Mouse (Mus musculus) adrenal gland, adult 18-20 months (tissue): ENCODE measurements around the gene H13. TPM values are rescaled to one million over a fixed set of nuclear protein-coding genes. Genes with fewer than 3 reads are reported as not detected.

ENCODE experiments used
- total RNA-seq, 2 experiments: library from RNA; stranded (reverse); gene quantifications; 1 replicate in 1 of 2; 2 replicates in 1 of 2; pipeline ENCODE4 v1.2.3; 2021

Gene H13
- total RNA-seq, 2 experiments from 2014 or later, result 151 to 170 TPM

Other genes starting within 250 kb of the H13 start
- not detected for gene Defb23, start 204.8 kb upstream of the H13 start, total RNA-seq
- gene Defb20, start 192.4 kb upstream of the H13 start, total RNA-seq, result not detected
- not detected for gene Defb22, start 179.3 kb upstream of the H13 start, total RNA-seq
- not detected for gene Defb26, start 157.8 kb upstream of the H13 start, total RNA-seq
- gene Defb28, start 151.2 kb upstream of the H13 start, total RNA-seq, result not detected
- not detected for gene Defb29, start 129.4 kb upstream of the H13 start, total RNA-seq
- not detected for gene Gm17416, start 100.1 kb upstream of the H13 start, total RNA-seq
- not detected for gene Defb21, start 96.7 kb upstream of the H13 start, total RNA-seq
- under 1 TPM in 1 of 2 experiments, not detected in 1; 0.93 TPM for gene Defb19, start 89.1 kb upstream of the H13 start, total RNA-seq
- gene Defb45, start 70.1 kb upstream of the H13 start, total RNA-seq, result not detected
- not detected for gene Defb36, start 65.1 kb upstream of the H13 start, total RNA-seq
- gene Defb25, start 46.4 kb upstream of the H13 start, total RNA-seq, result 1 to 10 TPM; 1.5 to 2.4 TPM
- gene Rem1, start 42.5 kb upstream of the H13 start, total RNA-seq, result 10 to 100 TPM in 1 of 2 experiments, 1 to 10 TPM in 1; 8.9 to 13.5 TPM
- gene Mcts2, start 17.6 kb downstream of the H13 start, total RNA-seq, result 10 to 100 TPM; 23.5 to 25.8 TPM
- 10 to 100 TPM; 51.8 to 93.4 TPM for gene Id1, start 66.8 kb downstream of the H13 start, total RNA-seq
- 1 to 10 TPM; 2.5 to 3.8 TPM for gene Cox4i2, start 84.7 kb downstream of the H13 start, total RNA-seq
- gene Bcl2l1, start 162.3 kb downstream of the H13 start, total RNA-seq, result 10 to 100 TPM; 63.6 to 73.5 TPM
- 1 to 10 TPM; 1.2 to 2.3 TPM for gene Tpx2, start 178.5 kb downstream of the H13 start, total RNA-seq
- gene Mylk2, start 241.9 kb downstream of the H13 start, total RNA-seq, result not detected